Mouse (Mus musculus) lung, postnatal 36 days (tissue): ENCODE data around the gene Hmg20b.

Experiments
- DNase-seq: peaks from one replicate; pipeline ENCODE4 v3.0.0; 2022; ENCODE audit warnings: mixed read lengths

Hmg20b gene

GRCm38 (mm10) chr10:81302781-81303218 is 47.5 kb downstream of the Hmg20b start:
- DNase-seq: no peak

- no peak for DNase-seq
These were observed 48.0 kb downstream of the Hmg20b start for GRCm38 (mm10) chr10:81302288-81302687.

GRCm38 (mm10) chr10:81301321-81301720 is 49.0 kb downstream of the Hmg20b start:
- DNase-seq: no peak

GRCm38 (mm10) chr10:81300352-81300907 is 49.9 kb downstream of the Hmg20b start:
- no peak for DNase-seq

GRCm38 (mm10) chr10:81299585-81300351 is 50.5 kb downstream of the Hmg20b start:
- DNase-seq: no peak

- DNase-seq: peak; percentile 69
These were observed 51.7 kb downstream of the Hmg20b start for GRCm38 (mm10) chr10:81298369-81299100.

GRCm38 (mm10) chr10:81297845-81298244 is 52.4 kb downstream of the Hmg20b start:
- peak; percentile 87 for DNase-seq

- no peak for DNase-seq
These were observed 53.0 kb downstream of the Hmg20b start for GRCm38 (mm10) chr10:81297246-81297645.
